Mouse (Mus musculus) skeletal muscle tissue, adult 2 months (tissue): ENCODE measurements around the gene Rad9b.

Source experiments
- DNase-seq: peaks from one replicate; pipeline ENCODE4 v3.0.0-alpha.2; 2012; ENCODE audit warnings: low read depth, low spot score

The Rad9b gene

DNA sequence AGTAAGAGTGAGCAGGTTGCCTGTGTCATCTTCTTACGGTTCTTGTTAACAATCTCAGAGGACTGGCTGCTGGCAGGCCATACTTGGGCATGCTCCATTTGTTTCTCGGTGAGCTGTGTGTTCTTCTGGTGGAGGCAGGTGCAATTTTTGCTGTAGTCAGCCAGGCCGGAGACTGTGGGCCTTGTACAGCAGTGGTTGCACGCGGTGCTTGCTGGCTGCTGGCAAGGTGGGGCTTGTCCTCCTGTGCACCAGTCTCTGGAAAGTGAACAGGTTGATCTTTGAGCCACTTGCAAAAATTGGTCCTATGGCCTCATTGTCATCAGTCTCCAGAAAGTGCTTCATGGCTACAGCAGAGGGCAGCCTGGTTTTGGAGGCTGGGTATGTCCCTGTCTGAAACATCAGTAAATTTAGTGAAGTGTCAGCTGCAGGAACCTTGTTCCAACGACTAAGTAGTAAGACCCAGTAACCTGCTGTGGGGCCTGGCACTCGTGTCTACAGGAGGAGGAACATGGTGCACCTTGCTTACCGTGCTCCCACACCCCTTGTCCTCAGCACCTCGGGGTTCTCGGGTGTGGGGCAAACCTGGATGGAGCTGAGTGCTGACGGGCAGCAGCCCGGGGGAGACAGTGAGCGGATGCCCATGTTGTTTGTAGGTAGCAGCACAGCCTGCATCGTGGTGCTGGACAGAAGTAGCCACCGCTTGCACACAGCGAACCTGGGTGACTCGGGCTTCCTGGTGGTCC lies 40.9 kb downstream of the Rad9b start:
- no peak for DNase-seq

DNA sequence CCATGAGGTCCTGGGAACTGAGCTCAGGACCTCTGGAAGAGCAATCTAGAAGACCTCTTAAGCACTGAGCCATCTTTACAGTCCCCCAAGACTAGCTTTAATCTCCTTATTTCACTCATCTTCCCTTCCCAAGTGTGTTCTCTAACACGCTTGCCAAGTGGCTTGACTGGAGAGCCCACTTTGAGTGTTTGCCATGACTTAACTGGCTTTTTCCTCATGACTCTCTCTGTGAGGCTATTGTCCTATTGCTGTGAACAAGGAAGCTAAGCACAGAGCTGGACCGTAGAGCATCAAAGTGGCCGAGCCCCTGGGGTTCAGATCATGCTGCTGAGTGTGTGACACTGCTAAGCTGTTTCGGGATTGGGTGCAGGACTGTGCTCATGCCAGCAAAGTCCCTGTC lies 41.7 kb downstream of the Rad9b start:
- no peak for DNase-seq

DNA sequence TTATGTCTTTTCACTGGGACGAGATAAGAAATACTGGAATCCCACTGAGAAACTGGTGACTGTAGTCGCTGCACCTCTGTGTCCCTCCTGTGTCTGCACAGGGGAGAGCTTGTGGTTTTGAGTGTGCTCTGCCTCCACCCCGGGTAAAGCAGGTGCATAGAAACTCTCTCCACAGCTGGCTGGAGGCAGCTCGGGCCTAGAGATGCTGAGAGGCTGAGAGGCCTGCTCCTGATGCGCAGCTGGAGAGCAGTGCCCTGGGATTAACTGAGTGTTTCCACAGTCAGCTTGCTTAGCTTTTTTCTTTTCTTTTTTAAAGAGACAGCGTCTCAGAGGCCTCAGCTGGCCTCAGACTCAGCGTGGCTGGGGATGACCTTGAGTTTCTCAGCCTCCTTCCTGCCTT lies 42.3 kb downstream of the Rad9b start:
- DNase-seq = no peak

DNA sequence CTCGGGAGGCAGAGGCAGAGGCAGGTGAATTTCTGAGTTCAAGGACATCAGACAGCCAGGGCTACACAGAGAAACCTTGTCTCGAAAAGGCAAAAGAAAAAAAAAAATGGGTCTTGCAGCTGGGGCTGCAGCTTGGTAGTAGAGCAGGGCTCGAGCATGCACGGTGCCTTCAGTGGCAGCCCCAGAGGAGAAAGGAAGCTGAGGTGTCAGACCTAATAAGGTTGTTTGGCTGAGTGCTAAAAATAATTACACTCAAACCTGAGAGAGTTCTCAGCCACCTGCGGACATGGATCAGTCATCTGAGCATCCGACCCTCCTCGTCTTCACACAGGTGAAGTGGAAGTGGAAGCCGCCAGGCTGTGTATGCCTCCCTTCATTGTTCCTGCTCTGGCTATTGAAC lies 43.3 kb downstream of the Rad9b start:
- DNase-seq = no peak

DNA sequence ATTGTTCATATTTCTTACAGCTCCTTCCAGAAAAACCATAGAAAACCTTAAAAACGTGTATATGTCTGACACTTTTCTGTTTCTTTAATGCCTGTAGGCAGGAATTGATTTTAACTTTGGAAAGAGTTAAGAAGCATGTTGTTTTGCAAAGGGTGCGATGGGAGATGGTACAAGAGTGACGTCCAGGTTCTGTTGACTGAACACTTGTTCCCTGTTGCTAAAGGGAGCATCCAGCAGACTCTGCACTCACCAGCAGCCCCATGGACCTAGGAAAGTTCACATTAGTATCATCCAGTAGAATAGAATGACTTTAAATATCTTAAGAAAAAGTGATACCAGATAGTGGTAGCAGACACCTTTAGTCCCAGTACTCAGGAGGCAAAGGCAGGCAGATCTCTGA lies 47.5 kb downstream of the Rad9b start:
- no peak for DNase-seq

DNA sequence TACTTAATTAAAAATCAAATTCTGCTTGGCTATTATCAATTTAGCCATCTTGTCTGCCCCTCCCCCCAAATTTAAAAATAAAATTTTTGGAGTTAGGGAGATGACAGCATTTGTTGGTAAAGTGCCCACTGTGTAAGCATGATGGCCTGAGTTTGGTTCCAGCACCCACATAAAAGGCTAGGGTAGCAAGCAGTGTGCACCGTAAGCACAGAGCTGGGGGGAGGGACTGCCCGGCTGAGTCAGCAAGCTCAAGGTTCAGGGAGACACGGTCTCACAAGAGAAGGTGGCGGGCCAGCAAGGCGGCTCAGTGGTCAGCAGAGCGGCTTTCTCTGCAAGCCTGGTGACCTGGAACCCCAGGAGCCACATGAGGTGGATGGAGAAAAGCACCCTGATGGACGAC lies 48.6 kb downstream of the Rad9b start:
- DNase-seq = no peak

DNA sequence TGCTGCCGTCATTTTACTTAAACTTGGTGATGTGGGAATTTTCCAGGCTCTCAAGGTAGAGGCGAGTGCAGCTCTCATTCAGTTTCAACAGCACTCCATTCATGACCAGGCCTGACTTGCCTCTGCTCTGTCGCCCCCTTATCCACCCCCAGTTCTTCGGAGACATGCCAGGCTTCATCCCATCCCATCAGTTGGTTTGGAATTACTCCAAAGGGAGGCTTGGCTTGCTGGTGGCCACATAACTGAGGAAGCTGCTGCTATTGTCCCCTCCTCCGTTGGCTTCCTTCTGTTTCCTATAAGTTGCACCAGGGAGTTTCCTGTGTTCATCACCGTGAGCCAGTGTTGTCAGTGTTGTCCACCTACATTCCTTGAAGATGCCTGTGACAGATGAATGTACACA lies 49.5 kb downstream of the Rad9b start:
- DNase-seq = no peak

DNA sequence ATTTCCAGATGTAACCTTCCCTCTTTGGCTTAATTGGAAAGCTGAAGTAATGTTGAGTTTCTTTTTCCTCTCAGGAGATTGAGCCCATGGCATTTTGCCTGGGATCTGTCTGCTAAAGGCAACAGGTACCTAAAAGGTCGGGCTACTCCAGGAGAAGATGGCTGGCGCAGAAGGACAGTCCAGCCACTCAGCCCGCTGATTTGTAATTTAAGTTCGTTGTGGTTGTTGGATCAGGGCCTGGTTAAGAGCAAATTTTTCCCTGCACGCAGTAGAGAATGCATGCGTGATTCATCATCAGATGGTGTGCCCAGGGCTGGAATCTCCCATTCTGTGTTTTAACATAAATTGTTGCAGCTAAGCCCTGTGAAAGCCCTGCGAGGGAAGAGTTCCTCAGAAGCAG lies 50.1 kb downstream of the Rad9b start:
- DNase-seq = no peak

DNA sequence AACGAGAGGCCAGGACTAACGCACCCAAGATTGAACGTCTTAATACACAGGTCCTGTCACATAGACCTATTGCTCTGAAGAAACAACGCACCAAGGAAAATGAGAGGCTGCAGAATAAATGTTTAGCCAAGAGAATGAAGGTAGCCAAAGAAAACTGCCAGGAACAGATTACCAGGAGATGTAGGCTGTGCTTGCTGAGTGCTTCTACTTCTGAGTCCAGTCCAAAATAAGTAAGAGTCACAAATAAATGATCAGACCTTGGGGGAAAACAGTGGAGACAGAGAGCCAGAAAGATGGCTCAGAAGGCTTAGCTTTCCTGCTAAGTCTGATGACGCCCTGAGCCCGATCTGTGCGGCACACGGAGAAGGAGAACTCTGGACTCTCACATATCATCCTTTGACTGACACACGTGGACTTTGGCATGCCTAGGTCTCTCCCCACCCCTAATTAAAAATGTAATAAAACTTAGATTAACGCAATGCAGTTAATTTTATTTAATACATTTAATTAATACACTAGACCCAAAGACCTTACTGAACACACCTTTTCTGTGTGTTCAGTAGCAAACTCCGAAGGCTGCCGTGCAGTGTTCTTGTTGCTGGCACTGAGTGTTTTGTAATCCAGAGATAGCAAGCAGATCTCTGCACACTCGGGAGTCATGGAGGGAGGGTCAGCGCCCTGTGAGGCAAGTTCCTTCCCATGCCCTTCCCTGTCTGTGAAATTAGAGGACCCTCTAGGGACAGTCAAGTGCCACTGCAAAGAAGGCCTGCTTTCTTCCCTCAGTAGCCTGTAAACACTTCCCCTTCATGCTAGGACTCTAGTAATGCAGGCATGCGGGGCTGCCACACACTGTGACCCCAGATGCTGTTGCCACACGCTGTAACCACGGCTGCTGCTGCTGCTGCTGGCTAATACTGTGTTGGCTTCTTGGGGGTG lies 51.0 kb downstream of the Rad9b start:
- no peak for DNase-seq

DNA sequence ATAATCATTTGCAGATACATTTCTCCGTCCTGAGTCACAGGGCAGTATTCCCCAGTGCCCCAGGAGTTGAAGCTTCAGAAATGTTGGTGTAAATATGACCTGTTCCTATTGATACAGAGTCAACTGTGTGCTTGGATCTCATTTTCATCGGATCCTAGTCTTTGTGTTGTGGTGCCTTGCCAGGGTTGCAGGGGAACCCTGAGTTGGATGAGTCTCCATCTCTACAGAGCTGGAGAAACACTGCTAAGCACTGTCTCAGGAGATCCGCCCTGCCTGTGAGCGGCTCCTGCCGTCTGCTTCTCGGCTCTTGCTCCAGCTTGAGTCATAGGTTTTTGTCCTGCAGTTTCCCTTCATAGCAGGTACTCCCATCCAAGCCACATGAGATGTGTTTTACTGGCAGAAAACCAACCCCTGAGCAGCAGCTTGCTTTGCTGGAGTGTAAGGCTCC lies 53.9 kb downstream of the Rad9b start:
- peak; percentile 60 for DNase-seq

DNA sequence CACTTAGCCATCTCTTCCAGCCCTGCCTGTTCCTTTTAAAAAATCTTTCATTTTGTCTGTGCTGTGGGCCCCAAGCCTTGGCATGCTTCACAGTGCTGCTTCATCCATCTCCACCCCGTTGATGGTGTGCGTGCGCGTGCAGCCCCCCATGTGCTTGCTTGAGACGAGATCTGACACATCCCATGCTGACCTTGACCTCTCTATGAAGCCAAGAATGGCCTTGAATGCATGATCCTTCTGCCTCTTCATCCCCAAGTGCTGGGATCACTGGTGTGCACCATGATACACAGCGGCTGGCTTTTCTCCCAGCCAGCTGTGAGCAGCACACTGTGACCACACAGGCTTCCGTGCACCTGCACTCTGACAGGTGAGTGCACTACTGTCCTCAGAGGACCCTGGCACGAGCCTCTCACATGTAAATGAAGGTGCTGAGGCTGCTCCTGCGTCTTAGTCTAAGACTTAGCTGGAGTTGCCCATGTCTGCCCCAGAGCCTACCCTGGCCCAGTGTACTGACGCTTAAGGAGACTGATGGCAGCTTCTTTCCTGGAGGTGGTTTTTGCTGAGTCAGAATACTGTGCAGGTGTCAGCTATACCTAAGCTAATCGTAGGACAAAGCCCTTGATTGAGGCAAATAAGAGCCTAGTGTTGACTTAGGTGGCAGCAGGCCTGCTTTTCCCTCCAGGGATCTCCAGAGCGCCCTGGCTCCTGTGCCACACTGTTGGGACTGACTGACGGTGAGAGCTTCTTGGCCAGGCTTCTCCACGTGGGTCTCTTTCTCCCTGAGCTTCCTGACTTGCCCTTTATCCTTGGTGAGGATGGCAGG lies 58.7 kb downstream of the Rad9b start:
- no peak for DNase-seq

DNA sequence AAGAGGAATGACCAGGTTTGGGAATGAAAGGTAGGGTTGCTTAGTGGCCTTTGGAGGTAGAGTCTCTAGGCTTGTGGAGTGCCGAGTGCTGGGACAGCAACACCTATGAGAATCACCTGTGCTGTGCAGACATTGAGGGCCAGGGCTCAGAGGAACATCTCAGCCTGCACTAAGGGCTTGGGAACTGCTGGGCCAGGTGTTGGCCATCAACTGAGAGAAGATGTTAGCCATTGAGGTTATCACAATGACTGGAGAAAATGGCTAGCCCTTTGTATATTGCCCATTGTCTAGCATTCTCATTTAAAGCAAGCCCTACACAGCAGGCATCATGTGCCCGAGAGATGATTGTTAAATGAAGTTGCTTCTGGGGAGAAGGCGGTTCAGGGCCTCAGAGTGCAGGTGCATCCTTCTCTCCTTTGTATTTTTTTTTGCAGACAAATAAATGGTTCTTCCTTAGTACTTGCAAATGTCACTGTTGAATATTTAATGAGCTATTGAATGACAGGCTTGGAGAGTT lies 59.8 kb downstream of the Rad9b start:
- no peak for DNase-seq

DNA sequence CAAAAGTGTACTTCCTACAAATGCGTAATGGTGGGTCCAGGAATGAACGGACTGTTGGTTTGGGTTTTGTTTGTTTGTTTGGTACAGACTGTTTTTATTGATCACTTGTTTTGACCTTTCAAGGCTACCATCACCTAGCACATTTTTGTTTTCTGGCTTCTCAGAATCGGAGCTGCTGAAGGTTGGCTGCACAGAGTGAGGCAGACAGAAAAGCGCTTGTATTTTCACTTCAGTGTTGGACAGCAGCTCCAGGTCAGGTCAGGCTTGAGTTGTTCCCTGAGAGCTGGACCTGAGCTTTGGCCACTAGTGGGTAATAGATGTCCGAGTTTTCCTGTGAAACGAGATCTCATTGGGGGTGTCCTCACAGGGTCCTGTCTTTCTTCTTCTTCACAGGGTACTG lies 60.9 kb downstream of the Rad9b start:
- no peak for DNase-seq

DNA sequence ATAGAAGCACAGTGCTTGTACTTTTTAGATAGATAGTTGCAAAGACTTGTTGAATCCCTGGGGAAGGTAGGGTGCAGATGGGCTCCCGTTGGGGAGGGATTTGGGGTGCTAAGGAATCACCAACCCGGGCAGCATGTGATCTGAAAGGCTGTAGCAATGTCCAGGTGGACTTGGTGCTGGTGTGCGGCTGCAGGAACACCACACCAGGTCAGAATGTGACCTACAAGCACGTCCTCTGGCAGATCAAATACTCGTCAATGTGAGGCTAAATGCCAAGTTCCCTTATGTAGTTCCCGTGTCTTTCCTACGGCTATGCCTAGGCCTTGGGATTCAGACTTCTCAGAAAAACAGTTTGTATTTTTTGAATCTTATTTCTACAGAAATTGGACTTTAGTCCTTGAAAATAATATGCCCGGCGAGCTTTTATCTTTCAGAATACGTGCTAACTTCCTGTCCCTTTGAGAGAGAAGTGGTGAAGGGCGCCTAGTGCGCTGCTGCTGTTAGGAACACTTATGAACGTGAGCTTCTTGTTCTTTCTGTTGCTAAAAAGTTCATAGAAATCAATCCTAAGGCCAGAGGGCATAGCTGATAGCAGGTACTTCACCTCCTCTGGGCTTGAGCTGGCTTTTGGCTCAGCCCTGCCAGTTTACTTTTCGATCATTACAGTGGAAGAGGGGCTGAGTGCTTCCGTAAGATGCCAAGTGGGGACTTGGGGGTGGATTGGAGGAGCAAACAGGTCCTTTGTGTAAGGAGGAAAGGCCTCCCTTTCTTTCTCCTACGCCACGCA lies 62.3 kb downstream of the Rad9b start:
- DNase-seq = no peak

DNA sequence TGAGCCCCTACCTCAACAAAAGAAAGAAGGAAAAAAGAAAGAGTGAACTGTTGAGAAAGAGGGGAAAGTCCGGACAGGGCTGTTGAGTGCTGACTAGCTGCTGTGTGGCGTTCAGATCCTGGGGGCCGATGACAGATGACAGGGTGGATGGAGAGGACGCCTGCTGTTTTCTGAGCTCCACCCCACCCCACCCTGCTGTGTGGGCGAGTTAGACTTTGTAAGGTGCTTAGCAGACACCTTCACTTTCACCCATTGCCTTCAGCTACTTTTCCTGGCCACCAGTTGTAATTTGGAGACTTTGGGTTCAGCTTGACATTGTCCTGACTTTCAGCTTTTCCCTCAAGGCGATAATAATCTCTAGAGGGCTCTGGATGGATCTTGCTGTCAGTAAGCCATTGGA lies 62.9 kb downstream of the Rad9b start:
- DNase-seq = no peak

DNA sequence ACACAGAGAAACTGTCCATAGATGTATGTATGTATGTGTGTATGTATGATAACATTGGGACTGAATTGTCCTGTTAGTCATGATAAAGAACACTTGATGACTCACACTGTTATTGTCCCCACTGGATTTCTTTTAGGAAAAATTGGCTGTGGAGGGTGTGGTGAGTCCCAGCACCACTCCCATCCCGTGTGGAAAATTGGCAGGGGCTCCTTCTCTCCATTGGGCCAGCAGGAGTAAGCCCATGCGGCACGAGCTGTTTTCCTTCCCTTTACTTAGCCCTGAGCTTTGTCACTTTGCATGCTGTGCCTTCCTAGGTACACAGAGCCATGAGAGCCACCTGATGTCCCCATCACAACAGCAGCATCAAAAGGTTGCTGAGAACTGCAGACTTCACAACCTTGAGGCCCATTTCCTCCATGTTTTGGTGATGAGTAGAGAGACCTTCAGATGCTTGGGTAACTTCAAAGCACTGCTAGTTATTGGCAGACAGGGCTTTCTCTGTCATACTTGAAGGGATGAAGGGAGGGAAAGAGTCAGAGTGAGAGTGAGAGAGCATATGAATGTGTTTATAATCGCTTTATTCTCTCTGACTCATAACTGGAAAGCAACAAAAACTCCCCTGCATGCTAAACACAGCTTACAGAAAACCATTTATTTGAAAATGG lies 65.8 kb downstream of the Rad9b start:
- no peak for DNase-seq

DNA sequence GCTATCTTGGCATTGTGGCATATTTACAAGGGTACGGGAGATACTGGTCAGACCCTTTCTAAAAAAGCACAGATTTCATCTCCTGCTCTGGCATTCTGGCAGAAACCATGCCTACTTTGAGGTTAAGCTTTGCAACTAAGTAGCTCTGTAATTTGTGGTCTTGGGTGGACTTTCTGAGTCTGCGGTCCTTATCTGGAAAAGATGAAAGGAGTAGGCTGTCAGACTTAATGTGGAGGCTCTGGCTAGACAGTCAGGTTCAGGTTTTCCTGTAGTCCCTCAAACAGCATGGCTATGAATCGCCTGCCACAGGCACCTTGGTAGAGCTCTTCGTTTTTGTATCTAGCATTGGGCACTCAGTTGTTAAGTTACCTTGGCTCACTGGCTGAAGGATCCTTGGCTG lies 67.0 kb downstream of the Rad9b start:
- DNase-seq = no peak

DNA sequence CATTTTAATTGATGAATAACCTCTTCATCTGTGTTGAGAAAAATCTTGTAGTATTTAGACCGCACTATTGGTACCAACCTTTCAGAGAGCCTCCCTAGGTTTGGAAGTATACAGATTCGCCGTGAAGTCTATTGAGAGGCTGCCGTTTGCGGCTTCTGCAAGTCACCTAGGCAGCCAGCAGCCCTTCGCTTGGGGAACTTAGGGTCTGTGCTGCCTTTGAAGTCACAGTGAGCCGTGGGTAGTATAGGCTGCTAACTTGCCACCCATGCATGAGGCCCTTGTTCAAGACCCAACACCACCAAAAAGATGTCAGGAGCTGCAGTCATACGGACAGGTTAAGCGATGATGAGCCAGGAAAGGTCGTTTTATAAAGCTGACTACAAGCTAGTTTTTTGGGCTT lies 67.8 kb downstream of the Rad9b start:
- no peak for DNase-seq

DNA sequence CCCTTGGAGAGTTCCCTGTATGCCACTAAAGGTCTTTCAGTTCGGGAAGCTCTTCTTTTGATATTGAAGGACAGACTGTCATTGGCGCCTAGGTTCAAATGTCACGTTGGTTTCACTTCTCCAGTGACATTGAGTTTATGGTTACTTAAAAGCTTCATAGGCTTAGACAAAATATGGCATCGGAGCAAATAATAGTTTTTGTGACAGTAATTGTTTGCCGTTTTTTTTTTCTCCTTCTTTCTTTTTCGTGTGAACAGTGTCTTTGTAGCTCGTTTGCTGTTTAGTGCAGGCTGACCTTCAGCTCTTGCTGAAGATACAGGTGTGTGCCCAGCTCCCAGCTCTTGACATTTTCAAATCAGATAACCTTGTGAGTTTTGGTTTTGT lies 68.3 kb downstream of the Rad9b start:
- no peak for DNase-seq

DNA sequence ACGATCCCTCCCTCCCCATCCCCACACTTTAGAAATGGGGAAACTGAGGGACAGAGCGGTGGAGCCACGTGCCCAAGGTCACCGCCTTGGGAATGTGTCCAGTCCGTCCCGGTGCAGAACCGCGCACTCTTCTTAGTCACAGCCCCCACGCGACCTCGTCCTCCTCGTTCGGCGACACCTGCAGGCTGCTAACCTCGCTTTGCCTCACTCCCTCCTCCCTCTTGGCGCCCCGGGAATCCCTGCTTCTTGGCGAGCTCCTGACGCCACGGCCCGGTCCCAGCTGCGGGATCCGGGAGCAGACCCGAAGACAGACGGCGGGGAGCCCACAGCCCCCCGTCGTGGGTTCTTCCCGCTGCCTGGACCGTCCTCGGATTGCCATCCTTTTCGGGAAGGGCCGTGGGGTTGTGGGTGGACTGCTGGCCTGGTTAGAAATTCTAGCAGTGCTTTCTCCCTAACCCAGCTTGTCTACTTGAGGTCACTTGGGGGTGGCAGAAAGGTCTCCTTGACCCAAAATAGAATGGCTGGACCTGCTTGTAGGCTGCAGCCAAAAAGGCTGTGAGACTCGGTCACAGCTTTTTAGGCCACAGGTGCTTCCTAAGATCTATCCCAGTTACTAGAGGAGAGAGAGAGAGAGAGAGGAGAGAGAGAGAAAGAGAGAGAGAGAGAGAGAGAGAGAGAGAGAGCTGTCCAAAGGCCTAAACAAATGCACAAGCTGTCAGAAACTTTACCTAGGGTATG lies 68.8 kb downstream of the Rad9b start:
- peak; percentile 69 for DNase-seq
